Mouse (Mus musculus) forebrain, embryonic 13.5 days (tissue): Measurements from ENCODE around the gene Gabrd. TPM values are rescaled to one million over a fixed set of nuclear protein-coding genes. Genes with fewer than 3 reads are reported as not detected.

Experiments
- polyA plus RNA-seq: library from polyadenylated mRNA; unstranded; fragments of >200 nt; fragmentation: Nextera tagmentation; extraction: Ambion mirVana; gene quantifications from 2 replicates; pipeline ENCODE4 v1.2.1, GENCODE M21; 2015

Gene Gabrd
- polyA plus RNA-seq, 1 experiment from 2014 or later = 0.31 TPM

Other genes with a start within 250 kb of the Gabrd start
- 11.3 and 12.0 TPM in 2 replicates for gene Ski, start 175.5 kb downstream of the Gabrd start, polyA plus RNA-seq
- 90.3 and 93.2 TPM in 2 replicates for gene Faap20, start 148.3 kb downstream of the Gabrd start, polyA plus RNA-seq
- gene Prkcz, start 36.8 kb downstream of the Gabrd start, polyA plus RNA-seq = 33.2 and 42.1 TPM in 2 replicates
- 4.3 and 4.9 TPM in 2 replicates for gene Cfap74, start 11.1 kb upstream of the Gabrd start, polyA plus RNA-seq
- gene Tmem52, start 71.0 kb upstream of the Gabrd start, polyA plus RNA-seq = 0.18 TPM in 1 of 2 replicates, not detected in the other
- 937 and 949 TPM in 2 replicates for gene Gnb1, start 93.2 kb upstream of the Gabrd start, polyA plus RNA-seq
- gene Nadk, start 164.3 kb upstream of the Gabrd start, polyA plus RNA-seq = 88.7 and 91.9 TPM in 2 replicates
- gene Slc35e2, start 203.3 kb upstream of the Gabrd start, polyA plus RNA-seq = 10.6 and 10.7 TPM in 2 replicates
- gene Cdk11b, start 226.7 kb upstream of the Gabrd start, polyA plus RNA-seq = 75.5 and 77.9 TPM in 2 replicates
- not detected in 2 replicates for gene Gm10563, start 247.3 kb upstream of the Gabrd start, polyA plus RNA-seq